Mouse (Mus musculus) intestine, embryonic 16.5 days (tissue): ENCODE measurements around the gene Rhox2b. TPM values are rescaled to one million over a fixed set of nuclear protein-coding genes. Genes with fewer than 3 reads are reported as not detected.
"Not testable (repeated sequence)": the region's sequence is repeated elsewhere in the genome, so short reads cannot be mapped to it uniquely, and the experiment has no call there.

Experiments used
- ATAC-seq: fragments of 200-750 bp; cut with Nextera tagmentation; 2 replicates; pipeline ENCODE4 v1.8.0; 2017; ENCODE audit warnings: moderate TSS enrichment, moderate library complexity
- H3K27ac ChIP-seq: fragments of 300-500 bp; sonication (generic); 2 replicates; pipeline ENCODE4 v1.5.1; 2014; ENCODE audit warnings: mild to moderate bottlenecking, low read length
- H3K27me3 ChIP-seq: fragments of 300-500 bp; sonication (generic); replicated peaks from 2 replicates; pipeline ENCODE4 v1.6.1; 2014; ENCODE audit warnings: low read length, control low read depth, mixed read lengths; ENCODE audit not compliant: control insufficient read depth, insufficient read depth
- H3K36me3 ChIP-seq: fragments of 300-500 bp; sonication (generic); 2 replicates; pipeline ENCODE4 v1.6.1; 2014; ENCODE audit warnings: low read length, control low read depth; ENCODE audit not compliant: control insufficient read depth, insufficient read depth
- H3K4me1 ChIP-seq: fragments of 300-500 bp; sonication (generic); 2 replicates; pipeline ENCODE4 v1.6.1; 2014; ENCODE audit warnings: low read length, control low read depth, mixed read lengths; ENCODE audit not compliant: control insufficient read depth, insufficient read depth
- H3K4me2 ChIP-seq: fragments of 300-500 bp; sonication (generic); 2 replicates; pipeline ENCODE4 v1.6.1; 2014; ENCODE audit warnings: low read depth, low read length, control low read depth
- H3K4me3 ChIP-seq: fragments of 300-500 bp; sonication (generic); 2 replicates; pipeline ENCODE4 v1.5.1; 2014; ENCODE audit warnings: mild to moderate bottlenecking, low read length
- H3K9ac ChIP-seq: fragments of 300-500 bp; sonication (generic); 2 replicates; pipeline ENCODE4 v1.6.1; 2014; ENCODE audit warnings: low read depth, low read length
- H3K9me3 ChIP-seq: fragments of 300-500 bp; sonication (generic); 2 replicates; pipeline ENCODE4 v1.6.1; 2016; ENCODE audit warnings: low read length, control low read depth; ENCODE audit not compliant: control insufficient read depth
- WGBS: fragments of 180-500 bp; shearing (Covaris S2); extraction: QIAGEN DNeasy Blood & Tissue Kit; methylation state at CpG from one replicate; pipeline ENCODE4 v1.1.7; 2014; 5-methylcytosine and 5-hydroxymethylcytosine counted together
- polyA plus RNA-seq: library from polyadenylated mRNA; unstranded; fragments of >200 nt; fragmentation: Nextera tagmentation; extraction: Ambion mirVana; gene quantifications from 2 replicates; pipeline ENCODE4 v1.2.1, GENCODE M21; 2015

Rhox2b gene
- polyA plus RNA-seq = not detected in 2 replicates

GRCm38 (mm10) chrX:37411767-37412166 is at the start of gene Rhox2b:
Rhox2b (plus strand) TSS chrX:37412067.
- not testable (repeated sequence) for H3K4me1 ChIP-seq, H3K9ac ChIP-seq, ATAC-seq, H3K27me3 ChIP-seq, H3K36me3 ChIP-seq, H3K27ac ChIP-seq, H3K9me3 ChIP-seq, H3K4me2 ChIP-seq, H3K4me3 ChIP-seq
- WGBS = no CpG with 5 or more reads among the region's 9 CpGs

- H3K9me3 ChIP-seq, H3K27me3 ChIP-seq, H3K4me1 ChIP-seq, H3K4me3 ChIP-seq, H3K9ac ChIP-seq, H3K4me2 ChIP-seq, ATAC-seq, H3K27ac ChIP-seq, H3K36me3 ChIP-seq: not testable (repeated sequence)
- no CpG with 5 or more reads among the region's 1 CpGs for WGBS
Observed at GRCm38 (mm10) chrX:37379728-37380127, 32.1 kb upstream of the Rhox2b start, which contains the start of gene Rhox3a2. Rhox3a2 (plus strand) TSS chrX:37380028.

GRCm38 (mm10) chrX:37390548-37390947 is 21.3 kb upstream of the Rhox2b start, which contains the start of gene Rhox4a2:
Rhox4a2 (plus strand) TSS chrX:37390848.
- H3K9ac ChIP-seq, ATAC-seq, H3K4me1 ChIP-seq, H3K36me3 ChIP-seq, H3K9me3 ChIP-seq, H3K27me3 ChIP-seq, H3K4me3 ChIP-seq, H3K27ac ChIP-seq, H3K4me2 ChIP-seq: not testable (repeated sequence)
- WGBS = 91% methylated on average over 8 of the region's 16 CpGs

GRCm38 (mm10) chrX:37432194-37432593 is 20.3 kb downstream of the Rhox2b start, which contains the start of gene Rhox4b:
Rhox4b (plus strand) TSS chrX:37432494.
- not testable (repeated sequence) for H3K9ac ChIP-seq, H3K4me1 ChIP-seq, H3K27me3 ChIP-seq, H3K4me3 ChIP-seq, H3K9me3 ChIP-seq, H3K27ac ChIP-seq, H3K36me3 ChIP-seq, H3K4me2 ChIP-seq, ATAC-seq
- WGBS = 89% methylated on average over 14 of the region's 15 CpGs

GRCm38 (mm10) chrX:37453380-37453779 is 41.5 kb downstream of the Rhox2b start, which contains the start of gene Rhox2c:
Rhox2c (plus strand) TSS chrX:37453680.
- not testable (repeated sequence) for H3K4me1 ChIP-seq, H3K36me3 ChIP-seq, H3K9ac ChIP-seq, H3K9me3 ChIP-seq, H3K4me2 ChIP-seq, H3K4me3 ChIP-seq, H3K27ac ChIP-seq, H3K27me3 ChIP-seq, ATAC-seq
- WGBS = 97% methylated on average over 5 of the region's 10 CpGs

GRCm38 (mm10) chrX:37458285-37458684 is 46.4 kb downstream of the Rhox2b start, which contains the start of gene Rhox3c:
Rhox3c (plus strand) TSS chrX:37458585.
- H3K4me3 ChIP-seq, H3K4me2 ChIP-seq, H3K27me3 ChIP-seq, H3K9me3 ChIP-seq, H3K36me3 ChIP-seq, H3K9ac ChIP-seq, H3K4me1 ChIP-seq, H3K27ac ChIP-seq, ATAC-seq: not testable (repeated sequence)
- WGBS = 91% methylated on average over 3 of the region's 4 CpGs

Other genes with a start within 250 kb of the Rhox2b start
- not detected in 2 replicates for gene Akap14, start 243.2 kb upstream of the Rhox2b start, polyA plus RNA-seq
- 382 and 399 TPM in 2 replicates for gene Ndufa1, start 220.9 kb upstream of the Rhox2b start, polyA plus RNA-seq
- 7.6 and 8.1 TPM in 2 replicates for gene Rnf113a1, start 220.8 kb upstream of the Rhox2b start, polyA plus RNA-seq
- not detected in 2 replicates for gene Gm9, start 201.0 kb upstream of the Rhox2b start, polyA plus RNA-seq
- not detected in 2 replicates for gene Rhox1, start 189.8 kb upstream of the Rhox2b start, polyA plus RNA-seq
- gene Rhox2a, start 167.1 kb upstream of the Rhox2b start, polyA plus RNA-seq = not detected in 2 replicates
- gene Rhox3a, start 162.1 kb upstream of the Rhox2b start, polyA plus RNA-seq = not detected in 2 replicates
- not detected in 2 replicates for gene Rhox4a, start 146.7 kb upstream of the Rhox2b start, polyA plus RNA-seq
- gene Rhox3a2, start 32.0 kb upstream of the Rhox2b start, polyA plus RNA-seq = not detected in 2 replicates
- gene Rhox4a2, start 21.2 kb upstream of the Rhox2b start, polyA plus RNA-seq = not detected in 2 replicates
- not detected in 2 replicates for gene Rhox4b, start 20.4 kb downstream of the Rhox2b start, polyA plus RNA-seq
- gene Rhox2c, start 41.6 kb downstream of the Rhox2b start, polyA plus RNA-seq = not detected in 2 replicates
- not detected in 2 replicates for gene Rhox3c, start 46.5 kb downstream of the Rhox2b start, polyA plus RNA-seq
- not detected in 2 replicates for gene Rhox4c, start 68.3 kb downstream of the Rhox2b start, polyA plus RNA-seq
- not detected in 2 replicates for gene Rhox2d, start 81.4 kb downstream of the Rhox2b start, polyA plus RNA-seq
- gene Rhox4d, start 102.3 kb downstream of the Rhox2b start, polyA plus RNA-seq = not detected in 2 replicates
- gene Rhox2e, start 118.4 kb downstream of the Rhox2b start, polyA plus RNA-seq = not detected in 2 replicates
- not detected in 2 replicates for gene Rhox3e, start 130.0 kb downstream of the Rhox2b start, polyA plus RNA-seq
- not detected in 2 replicates for gene Rhox4e, start 145.3 kb downstream of the Rhox2b start, polyA plus RNA-seq
- gene Rhox2f, start 159.3 kb downstream of the Rhox2b start, polyA plus RNA-seq = not detected in 2 replicates
- gene Rhox3f, start 168.9 kb downstream of the Rhox2b start, polyA plus RNA-seq = not detected in 2 replicates
- gene Rhox4f, start 195.6 kb downstream of the Rhox2b start, polyA plus RNA-seq = not detected in 2 replicates
- not detected in 2 replicates for gene Rhox3g, start 216.5 kb downstream of the Rhox2b start, polyA plus RNA-seq
- not detected in 2 replicates for gene Rhox2g, start 231.4 kb downstream of the Rhox2b start, polyA plus RNA-seq
- gene Rhox4g, start 239.3 kb downstream of the Rhox2b start, polyA plus RNA-seq = not detected in 2 replicates